Mouse (Mus musculus) ES-E14 (cell line): Measurements from ENCODE around the gene Aqp11.

Experiments used
- CHD2 ChIP-seq: IDR thresholded peaks from 2 replicates; pipeline ENCODE4 v1.6.1; 2014; ENCODE audit warnings: mild to moderate bottlenecking, low read depth, low read length, inconsistent platforms
- HCFC1 ChIP-seq: IDR thresholded peaks from 2 replicates; pipeline ENCODE4 v1.6.1; 2012; ENCODE audit warnings: low read length, inconsistent platforms, borderline replicate concordance; ENCODE audit not compliant: insufficient read depth
- MAFK ChIP-seq: IDR thresholded peaks from 2 replicates; pipeline ENCODE4 v1.6.1; 2014; ENCODE audit warnings: mild to moderate bottlenecking, low read depth, low read length, inconsistent platforms; ENCODE audit not compliant: insufficient read depth
- ZNF384 ChIP-seq: IDR thresholded peaks from 2 replicates; pipeline ENCODE4 v1.6.1; 2012; ENCODE audit warnings: low read depth, low read length, inconsistent platforms

DNA sequence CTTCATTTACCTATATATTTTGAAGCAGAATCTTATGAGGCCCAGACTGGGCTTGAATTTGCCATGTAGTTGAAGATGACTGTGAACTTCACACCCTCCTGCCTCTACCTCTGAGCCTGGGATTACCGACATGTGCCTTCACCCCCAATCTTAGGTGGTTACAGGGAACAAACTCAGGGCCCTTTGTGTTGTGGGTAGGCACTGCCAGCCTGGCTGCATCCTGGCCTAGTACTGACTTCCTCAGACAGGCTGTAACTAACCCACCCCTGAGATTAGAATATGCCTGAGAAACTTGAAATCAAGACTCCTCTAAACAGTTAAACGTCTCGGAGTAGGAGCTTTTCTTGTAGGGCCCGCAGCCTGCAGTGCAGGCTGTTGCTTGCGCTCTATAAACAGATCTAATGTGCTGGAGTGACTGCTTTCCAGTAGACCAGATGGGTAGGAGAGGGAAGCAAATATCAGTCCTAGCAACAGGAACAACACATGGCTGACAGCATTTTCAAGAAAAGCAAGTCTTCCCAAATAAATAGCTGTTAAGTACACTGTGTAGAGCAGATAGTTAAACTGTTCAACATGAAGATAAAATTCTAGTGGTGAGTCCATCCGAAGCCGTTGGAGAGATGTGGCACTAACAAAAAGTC lies 15.7 kb downstream of the Aqp11 start:
- TF ChIP-seq CHD2, result no peak
- no peak for TF ChIP-seq ZNF384
- no peak for TF ChIP-seq MAFK
- TF ChIP-seq HCFC1, result no peak
